Mouse (Mus musculus) urinary bladder, adult 2 months (tissue): ENCODE measurements around the gene Arhgap1. TPM values are rescaled to one million over a fixed set of nuclear protein-coding genes. Genes with fewer than 3 reads are reported as not detected.
"Not testable (repeated sequence)": the region's sequence is repeated elsewhere in the genome, so short reads cannot be mapped to it uniquely, and the experiment has no call there.

Experiments used
- DNase-seq: peaks from one replicate; pipeline ENCODE4 v3.0.0; 2022; ENCODE audit warnings: low spot score
- polyA plus RNA-seq: library from polyadenylated mRNA; depleted of rRNA; stranded (reverse); fragments of >200 nt; gene quantifications from 2 replicates; pipeline ENCODE4 v1.2.3, GENCODE M21; 2012; rRNA removed

Gene Arhgap1
- polyA plus RNA-seq = 127 and 128 TPM in 2 replicates

GRCm38 (mm10) chr2:91649553-91650359, at the start of gene Arhgap1, which contains the start of gene Zfp408:
Arhgap1 (plus strand) TSS chr2:91649860.
Zfp408 (minus strand) TSS chr2:91649791.
- peak; percentile 81 for DNase-seq

DNA sequence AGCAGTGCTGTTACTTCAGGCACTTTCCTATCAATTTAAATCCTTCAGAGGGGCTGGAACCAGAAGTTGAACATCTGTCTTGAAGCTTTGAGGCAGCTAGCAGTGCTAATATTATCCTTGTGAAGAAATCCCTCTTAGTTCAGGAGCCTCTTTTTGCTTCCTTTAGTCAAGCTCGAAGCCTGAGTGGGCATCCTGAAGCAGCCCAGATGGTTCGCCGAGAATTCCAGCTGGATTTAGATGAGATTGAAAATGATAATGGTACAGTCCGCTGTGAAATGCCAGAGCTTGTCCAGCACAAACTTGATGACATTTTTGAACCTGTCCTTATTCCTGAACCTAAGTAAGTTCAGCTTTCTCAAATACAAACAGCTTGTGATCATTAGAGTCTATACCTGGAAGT, 49.2 kb upstream of the Arhgap1 start:
- no peak for DNase-seq

GRCm38 (mm10) chr2:91602389-91602788, 47.3 kb upstream of the Arhgap1 start:
- DNase-seq = no peak

- not testable (repeated sequence) for DNase-seq
Observed at GRCm38 (mm10) chr2:91609370-91609769, 40.3 kb upstream of the Arhgap1 start.

GRCm38 (mm10) chr2:91622356-91622755, 27.3 kb upstream of the Arhgap1 start:
- no peak for DNase-seq

- not testable (repeated sequence) for DNase-seq
Observed at GRCm38 (mm10) chr2:91623366-91623765, 26.3 kb upstream of the Arhgap1 start.

GRCm38 (mm10) chr2:91627486-91627885, 22.2 kb upstream of the Arhgap1 start:
- no peak for DNase-seq

DNA sequence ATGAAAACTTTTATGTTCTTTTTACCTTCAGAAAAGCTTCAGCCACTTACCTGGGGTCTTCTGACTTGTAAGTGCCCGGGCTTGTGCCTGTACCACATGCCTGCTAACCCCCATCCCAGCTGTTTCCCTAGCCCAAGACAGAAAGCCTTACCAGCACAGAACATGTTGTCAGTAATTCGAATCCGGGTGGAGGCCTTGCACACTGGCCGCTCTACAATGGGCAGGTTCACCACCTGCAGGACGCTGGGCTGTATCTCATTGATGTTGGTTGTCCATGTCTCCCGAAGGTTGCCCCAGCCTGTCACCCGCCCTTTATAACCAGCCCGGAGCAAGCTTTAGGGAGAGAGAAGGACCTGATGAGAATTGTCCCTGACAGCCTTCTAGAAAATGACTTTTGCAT, 21.5 kb upstream of the Arhgap1 start:
- DNase-seq = no peak

DNA sequence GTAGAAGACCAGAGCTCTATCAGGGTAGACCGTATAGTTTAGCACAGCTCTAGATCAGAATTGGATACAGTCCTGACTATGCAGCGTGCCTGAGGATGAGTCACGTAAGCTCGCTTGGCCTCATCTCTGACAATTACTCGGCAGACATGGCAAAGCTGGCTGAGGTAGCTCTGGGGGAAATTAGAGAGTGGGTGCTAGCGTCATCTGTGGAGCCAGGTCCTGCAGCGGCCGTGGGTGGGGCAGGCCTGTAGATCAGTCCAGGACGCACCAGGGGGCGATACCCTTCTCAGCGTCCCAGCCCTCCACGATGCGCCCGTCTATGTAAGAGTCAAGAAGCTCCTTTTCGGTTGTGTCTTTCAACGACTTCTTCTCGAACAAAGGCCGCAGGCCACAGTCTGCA, 20.0 kb upstream of the Arhgap1 start:
- DNase-seq = no peak

GRCm38 (mm10) chr2:91630384-91630783, 19.3 kb upstream of the Arhgap1 start:
- DNase-seq = no peak

DNA sequence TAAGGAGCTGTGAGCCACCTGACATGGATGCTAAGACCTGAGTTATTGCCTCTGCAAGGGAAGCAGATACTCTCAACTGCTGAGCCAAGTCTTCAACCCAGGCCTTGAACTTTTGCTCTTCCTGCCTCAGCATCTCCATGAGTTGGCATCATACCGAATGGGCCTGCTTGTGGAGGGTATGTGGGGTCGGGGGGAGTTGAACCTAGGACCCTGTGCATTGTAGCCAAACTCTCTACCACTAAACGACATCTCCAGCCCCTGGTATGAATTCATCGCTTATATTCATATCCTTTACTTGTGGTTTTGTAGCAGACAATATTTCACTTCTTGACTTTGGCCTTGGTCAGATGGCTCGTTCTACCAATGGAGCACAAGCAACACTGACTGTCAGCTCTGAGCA, 17.8 kb upstream of the Arhgap1 start:
- no peak for DNase-seq

DNA sequence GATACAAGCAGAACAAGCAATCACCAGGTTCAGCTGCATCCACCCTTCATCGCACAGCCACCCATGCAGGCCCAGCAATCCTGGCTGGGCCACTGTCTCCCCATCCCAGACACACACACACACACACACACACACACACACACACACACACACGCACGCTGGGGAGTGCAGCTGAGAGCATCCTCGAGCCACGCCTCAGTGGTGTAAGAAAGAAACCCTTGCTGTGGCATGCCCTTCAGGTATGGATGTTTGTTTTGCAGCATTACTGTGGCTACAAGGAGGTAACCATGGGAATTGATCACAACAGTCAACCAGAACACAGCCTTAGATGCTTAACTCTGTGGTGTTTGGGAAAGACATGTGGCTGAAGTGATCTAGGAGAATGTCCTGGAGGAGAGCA, 17.3 kb upstream of the Arhgap1 start:
- no peak for DNase-seq

- DNase-seq = no peak
Observed at GRCm38 (mm10) chr2:91633334-91633977, 16.2 kb upstream of the Arhgap1 start.

- DNase-seq = no peak
Observed at GRCm38 (mm10) chr2:91634841-91635240, 14.8 kb upstream of the Arhgap1 start.

DNA sequence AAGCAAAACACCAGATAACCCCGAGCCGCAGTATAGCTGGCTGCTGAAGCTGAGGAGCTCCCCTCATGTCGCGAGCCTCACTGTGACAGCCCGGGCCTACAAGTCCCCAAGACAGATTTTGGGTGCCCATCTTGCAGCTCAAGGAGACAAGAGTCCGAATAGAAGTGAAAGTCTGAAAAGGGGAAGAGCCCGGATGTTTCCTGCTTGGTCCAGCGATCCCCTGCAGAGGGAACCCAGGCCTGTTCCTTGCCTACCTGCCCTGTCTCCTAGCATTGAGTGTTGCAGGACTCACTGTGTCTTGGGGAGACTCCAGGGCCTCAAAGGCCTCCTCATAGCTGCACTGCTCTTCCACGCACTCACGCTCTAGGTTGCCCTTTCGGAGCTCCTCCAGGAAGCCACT, 14.2 kb upstream of the Arhgap1 start:
- DNase-seq = no peak

- DNase-seq = no peak
Observed at GRCm38 (mm10) chr2:91636229-91636628, 13.4 kb upstream of the Arhgap1 start, which contains the start of gene F2. F2 (minus strand) TSS chr2:91636414.

DNA sequence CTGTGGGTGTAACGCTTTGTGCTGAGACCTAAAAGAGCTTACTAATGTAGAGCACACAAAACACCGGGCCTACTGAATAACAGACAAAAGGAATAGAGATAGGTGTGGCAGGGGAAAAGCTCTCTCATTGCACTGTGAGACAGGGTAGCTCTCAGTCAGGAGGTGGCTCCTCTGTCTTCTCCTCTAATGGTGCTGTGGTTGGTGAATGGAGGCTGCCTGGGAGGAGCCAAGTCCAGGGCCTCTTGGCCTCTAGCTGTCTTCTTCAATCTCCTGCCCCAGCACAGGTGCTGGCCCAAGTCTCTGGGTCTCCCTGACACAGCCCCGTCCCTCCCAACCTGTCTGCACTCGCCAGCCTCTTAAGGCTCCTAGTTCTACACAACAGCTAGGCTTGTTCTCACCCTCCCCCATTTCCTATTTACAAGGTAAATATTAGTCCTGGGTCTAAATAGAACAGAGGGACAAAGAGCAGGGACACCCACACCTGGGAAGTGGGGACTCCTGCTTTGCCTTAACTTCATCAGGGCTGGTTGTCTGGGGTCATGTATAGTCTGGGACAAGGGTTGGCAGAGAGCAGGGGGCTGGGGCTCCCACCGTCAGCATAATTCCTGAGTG, 12.8 kb upstream of the Arhgap1 start:
- DNase-seq = no peak

DNA sequence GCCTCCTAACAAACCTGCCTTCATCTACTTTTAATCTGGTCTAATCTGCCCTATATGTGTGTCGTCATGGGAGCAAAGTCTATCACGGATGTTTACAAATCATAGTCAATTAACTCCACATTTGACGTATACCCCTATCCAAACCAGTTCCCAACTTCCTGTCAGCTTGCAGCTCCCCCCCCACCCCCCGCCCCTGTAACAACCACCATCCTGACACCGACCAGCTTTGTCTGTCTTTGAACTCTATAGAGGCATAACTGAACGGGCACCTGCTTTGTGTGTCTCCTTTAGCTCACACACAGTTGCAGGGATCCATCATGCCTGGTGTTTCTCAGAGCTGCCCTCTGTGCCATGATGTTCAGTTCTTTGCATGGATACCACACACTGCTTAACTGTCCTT, 10.7 kb upstream of the Arhgap1 start:
- no peak for DNase-seq

- no peak for DNase-seq
Observed at GRCm38 (mm10) chr2:91642825-91643415, 6.7 kb upstream of the Arhgap1 start.

GRCm38 (mm10) chr2:91644021-91644420, 5.6 kb upstream of the Arhgap1 start:
- no peak for DNase-seq

- DNase-seq = no peak
Observed at GRCm38 (mm10) chr2:91645354-91645753, 4.3 kb upstream of the Arhgap1 start.

GRCm38 (mm10) chr2:91645811-91646210, 3.8 kb upstream of the Arhgap1 start:
- DNase-seq = no peak
